Mouse (Mus musculus) kidney, adult 18-20 months (tissue): ENCODE measurements around the gene Igdcc4.

Experiments used
- DNase-seq: peaks from one replicate; pipeline ENCODE4 v3.0.0; 2021

Gene Igdcc4

GRCm38 (mm10) chr9:65111698-65112097 lies 10.4 kb downstream of the Igdcc4 start:
- no peak for DNase-seq

- no peak for DNase-seq
Observed at GRCm38 (mm10) chr9:65113694-65114093, 12.4 kb downstream of the Igdcc4 start.

GRCm38 (mm10) chr9:65115891-65116290 lies 14.6 kb downstream of the Igdcc4 start:
- DNase-seq: no peak

DNA sequence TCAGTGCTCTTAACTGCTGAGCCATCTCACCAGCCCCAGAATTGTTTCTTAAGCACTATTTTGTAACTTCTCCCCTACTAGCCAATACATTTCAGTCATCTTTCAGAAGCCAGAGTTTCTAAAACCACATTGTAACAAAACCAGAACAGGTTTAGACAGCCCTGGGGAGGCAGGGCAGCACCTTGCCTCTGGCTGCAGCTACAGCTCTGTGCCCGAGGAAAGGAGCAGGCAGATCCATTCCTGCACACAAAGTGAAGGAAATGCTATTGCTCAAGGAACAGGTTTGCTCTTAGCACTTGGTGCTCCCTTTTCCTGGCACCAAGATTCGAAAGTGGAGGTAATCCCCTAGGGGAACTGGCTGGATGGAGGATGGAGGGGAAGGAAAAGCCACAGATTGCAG lies 16.2 kb downstream of the Igdcc4 start:
- DNase-seq: no peak

GRCm38 (mm10) chr9:65120935-65121334 lies 19.6 kb downstream of the Igdcc4 start:
- peak; percentile 62 for DNase-seq

DNA sequence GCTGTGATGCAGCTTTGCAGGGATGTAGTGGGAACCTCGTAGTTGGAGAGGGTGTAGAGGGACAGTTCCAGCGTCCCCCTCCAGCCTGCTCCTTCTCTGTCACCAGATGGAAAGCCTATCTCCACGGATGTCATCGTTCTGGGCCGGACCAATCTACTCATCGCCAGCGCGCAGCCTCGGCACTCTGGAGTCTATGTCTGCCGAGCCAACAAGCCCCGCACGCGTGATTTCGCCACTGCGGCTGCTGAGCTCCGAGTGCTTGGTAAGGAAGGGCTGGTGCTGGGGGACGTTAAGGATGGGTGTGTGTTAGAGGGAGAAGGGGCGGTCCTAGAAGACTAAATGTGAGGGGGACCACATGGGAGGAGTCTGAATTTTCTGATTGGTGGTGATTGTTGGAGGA lies 21.3 kb downstream of the Igdcc4 start:
- DNase-seq: no peak

DNA sequence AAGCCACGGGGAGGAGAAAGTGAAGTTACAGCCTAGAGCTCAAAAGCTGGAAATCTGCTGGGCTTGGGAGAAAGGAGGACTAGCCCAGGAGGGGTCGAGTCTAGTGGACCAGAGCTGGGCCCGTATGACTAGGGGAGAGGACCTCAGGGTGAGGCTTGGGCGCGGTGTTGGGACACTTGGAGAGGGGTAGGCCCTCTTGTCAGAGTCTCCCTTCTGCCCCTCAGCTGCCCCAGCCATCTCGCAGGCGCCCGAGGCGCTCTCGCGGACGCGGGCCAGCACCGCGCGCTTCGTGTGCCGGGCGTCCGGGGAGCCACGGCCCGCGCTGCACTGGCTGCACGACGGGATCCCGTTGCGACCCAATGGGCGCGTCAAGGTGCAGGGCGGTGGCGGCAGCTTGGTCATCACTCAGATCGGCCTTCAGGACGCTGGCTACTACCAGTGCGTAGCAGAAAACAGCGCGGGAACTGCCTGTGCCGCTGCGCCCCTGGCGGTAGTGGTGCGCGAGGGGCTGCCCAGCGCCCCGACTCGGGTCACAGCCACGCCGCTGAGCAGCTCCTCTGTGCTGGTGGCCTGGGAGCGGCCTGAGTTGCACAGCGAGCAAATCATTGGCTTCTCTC lies 22.4 kb downstream of the Igdcc4 start:
- DNase-seq: peak; percentile 45

DNA sequence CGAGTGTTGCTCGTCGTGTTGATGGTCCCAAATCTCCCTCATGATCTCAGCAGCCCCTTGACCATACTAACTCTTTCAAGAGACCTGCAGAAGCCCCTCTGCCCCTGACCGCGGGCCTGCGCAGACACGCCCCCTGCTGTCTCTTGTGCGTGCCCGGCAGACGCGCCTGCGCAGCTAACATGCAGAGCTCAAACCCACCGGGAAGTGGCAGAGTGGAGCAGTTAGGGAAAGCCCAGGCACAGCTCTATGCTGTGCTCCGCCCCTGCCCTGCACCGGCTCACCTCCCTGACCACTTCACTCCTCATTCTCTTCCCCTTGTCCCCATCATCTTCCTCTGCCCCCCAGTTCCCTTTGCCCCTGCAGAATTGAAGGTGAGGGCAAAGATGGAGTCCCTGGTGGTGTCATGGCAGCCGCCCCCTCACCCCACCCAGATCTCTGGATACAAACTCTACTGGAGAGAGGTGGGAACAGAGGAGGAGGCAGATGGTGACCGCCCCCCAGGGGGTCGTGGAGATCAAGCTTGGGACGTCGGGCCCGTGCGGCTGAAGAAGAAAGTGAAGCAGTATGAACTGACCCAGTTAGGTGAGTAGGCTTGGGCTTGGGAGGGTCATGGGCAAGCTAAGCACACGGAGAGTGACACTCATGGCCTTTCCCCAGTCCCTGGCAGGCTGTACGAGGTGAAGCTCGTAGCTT lies 27.0 kb downstream of the Igdcc4 start:
- peak; percentile 18 for DNase-seq

GRCm38 (mm10) chr9:65131717-65132116 lies 30.4 kb downstream of the Igdcc4 start:
- DNase-seq: no peak

DNA sequence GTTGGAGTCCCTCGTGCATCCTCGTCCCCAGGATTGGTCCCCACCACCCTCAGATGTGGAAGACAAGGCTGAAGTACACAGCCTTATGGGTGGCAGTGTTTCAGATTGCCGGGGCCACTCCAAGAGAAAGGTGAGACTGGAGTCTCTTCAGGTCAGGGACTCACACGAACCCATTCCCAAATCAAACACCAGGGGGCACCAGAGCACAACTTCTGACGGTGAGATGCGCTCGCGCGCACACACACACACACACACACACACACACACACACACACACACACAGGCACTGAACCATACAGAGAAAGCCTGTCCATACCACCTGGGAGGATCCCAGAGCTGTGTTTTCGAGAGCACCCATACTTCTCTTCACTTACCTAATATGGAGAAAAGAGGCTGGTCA lies 32.5 kb downstream of the Igdcc4 start:
- peak; percentile 79 for DNase-seq

GRCm38 (mm10) chr9:65135126-65135525 lies 33.8 kb downstream of the Igdcc4 start:
- no peak for DNase-seq

DNA sequence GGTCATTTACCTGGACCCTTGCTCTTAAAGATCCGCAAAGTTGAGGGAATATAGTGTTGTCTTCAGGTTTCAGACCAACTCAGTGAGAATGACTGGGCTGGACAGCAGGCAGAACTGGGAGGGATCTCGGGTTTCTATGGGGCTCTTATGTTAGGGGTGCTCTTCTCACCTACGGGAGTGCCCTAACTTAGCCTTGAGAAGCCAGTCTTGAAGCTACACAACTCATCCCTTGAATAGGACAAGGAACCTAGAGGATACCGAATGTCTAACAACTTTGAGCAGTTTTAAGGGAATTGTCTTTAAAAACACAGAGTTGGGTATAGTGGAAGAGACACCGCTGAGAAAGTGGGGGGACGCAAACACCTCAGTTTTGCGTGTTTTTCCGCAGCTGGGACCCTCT lies 39.2 kb downstream of the Igdcc4 start:
- no peak for DNase-seq

DNA sequence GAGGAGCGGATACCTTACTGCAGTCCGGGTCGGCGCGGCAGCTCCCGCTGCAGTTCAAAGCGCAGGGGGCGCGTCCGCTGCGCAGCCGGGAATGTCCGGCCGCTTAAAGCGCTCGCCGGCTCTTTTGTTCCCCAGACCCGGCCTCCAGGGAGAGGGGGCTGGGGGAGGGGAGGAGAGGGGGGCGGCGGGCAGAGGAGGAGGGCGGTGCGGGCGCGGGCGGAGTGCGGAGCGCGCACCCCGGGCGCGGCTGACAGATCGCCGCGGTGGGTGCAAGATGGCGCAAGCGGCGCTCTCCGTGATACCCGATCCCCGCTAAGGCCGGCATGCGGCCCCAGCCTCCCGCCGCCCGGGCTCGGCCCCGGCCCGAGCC lies 39.6 kb downstream of the Igdcc4 start, which contains the start of gene Igdcc3:
Igdcc3 (plus strand) TSS at position 254 of the 370 bp plus-strand sequence.
- DNase-seq: peak; percentile 42

DNA sequence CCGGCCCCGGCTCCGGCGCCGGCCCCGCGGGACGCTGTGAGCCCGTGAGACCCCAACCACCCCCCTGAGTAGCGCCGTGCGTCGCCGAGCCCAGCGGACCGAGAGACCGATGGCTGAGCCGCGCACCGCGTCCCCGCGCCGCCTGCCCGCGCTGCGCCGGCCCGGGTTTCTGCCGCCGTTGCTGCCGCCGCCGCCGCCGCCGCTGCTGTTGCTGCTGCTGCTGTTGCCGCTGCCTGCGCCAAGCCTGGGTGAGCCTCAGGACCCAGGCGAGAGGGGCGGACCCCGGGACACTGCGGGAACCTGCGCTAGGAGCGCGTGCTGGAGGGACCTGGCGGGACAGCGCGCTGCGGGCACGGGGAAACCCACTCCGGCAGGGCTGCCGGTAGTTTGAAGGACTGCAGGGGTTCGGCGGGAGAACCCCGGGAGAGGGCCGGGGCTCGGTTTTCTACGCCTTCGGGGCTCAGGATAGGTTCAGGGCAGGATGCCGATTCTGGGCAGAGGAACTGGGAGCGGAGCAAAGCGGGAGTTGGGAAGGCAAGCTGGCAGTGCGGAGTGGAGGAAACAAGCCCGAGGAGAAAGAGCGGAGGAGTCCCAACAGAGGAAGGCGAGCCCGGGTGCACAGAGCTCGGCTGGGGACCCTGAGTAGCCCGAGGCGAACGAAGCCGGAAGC lies 40.2 kb downstream of the Igdcc4 start:
- peak; percentile 59 for DNase-seq

GRCm38 (mm10) chr9:65141976-65142318 lies 40.7 kb downstream of the Igdcc4 start:
- DNase-seq: peak; percentile 27

DNA sequence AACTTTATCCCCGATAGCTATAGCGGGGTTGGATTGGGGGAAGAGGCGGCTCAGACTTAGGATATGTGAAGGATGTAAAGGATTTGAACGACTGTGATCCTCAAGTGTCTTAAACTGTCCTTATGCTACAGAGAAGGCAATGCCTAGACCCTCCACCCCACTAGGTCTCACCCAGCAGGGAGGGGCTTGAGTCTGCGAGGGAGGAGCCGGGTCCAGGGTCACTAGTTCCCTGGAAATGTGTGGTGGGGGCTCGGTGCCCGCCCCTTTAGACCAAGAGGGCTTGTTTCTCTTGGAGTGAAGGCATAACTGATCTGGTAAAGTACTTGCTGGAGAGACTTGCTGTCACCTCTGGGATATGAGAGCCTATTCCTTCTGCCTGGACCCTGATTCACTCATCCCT lies 41.1 kb downstream of the Igdcc4 start:
- DNase-seq: no peak

DNA sequence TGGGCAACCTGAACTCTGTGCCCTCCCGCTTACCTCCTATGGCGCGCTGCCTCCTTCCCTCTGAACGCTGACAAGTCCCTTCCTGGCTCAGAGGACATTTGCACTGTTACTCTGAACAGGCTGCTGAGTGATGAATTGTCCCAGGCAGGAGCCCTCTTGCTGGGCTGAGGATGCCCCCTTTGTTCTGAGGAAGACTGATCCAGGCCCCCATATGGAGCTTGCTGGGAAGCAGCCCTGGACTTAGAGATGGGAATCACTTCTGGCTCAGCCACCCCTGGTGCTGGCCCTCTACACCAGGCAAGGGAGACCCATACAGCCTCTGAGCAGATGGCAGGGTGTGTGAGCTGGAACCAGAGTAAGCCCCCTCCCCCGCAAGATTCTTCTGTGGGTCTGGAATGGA lies 44.7 kb downstream of the Igdcc4 start:
- DNase-seq: no peak

DNA sequence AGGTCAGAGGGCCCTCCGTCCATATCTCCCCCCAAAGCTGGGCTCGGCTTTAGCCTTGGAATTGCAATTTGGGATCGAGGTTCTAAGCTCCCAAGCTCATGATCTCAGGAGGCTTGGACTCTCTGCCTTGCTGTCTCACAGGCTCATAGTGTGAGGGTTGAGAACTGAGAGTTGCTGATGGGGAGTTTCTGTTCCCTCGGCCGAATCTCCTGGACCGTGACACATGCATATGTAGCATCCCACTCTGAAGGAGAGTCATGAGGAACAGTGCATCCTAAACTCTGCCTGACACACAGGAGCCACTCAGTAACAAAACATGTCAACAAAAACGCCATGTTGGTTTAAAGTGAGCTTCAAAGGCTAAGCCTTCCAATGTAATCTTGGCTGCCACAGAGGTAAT lies 47.2 kb downstream of the Igdcc4 start:
- DNase-seq: no peak

DNA sequence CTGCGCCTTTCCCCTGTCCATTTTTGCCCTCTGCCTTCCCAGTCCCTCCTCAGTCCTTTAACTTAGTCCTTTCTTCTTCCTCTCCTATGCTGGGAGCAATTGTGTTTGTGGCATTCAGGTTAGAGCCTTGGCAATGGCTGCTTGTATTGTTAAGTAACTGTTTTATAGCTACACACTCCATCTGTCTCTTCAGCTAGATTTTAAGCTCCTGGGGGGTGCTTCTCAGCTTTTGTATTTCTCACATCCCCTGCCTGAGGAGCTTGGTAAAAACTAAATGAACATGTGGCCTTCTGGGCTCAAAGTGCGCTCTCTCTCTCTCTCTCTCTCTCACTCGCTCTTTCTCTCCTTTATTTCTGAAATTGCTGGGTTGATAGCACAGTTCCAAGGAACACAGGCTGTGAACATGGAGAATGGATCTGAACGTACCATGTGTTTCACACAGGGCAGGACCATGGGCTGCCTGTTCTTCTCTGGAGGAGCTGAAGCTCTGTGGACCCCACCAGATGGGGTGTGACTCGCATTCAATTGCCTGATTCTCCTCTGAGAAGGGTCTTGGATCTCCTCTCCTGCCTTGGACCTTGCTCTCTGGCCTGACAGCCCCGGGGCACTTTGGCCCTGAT lies 51.5 kb downstream of the Igdcc4 start:
- DNase-seq: no peak

DNA sequence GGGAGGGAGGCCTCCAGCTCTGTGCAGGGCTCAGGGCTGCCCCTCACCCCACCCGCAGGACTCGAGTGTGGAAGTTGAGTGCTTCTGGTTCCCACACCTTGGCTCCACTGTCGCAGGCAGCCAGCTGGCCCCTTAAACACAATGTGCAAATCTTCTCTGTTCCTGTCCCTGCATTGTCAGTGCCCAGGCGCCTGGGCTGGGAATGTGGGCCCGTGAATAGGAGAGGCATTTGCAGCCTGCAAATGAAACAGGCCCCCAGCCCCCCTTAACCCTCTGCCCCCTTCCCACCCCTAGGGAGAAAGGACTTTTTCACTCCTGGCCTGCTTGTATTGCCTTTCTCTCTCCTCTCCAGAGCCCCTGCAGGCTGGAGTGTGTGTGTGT lies 52.0 kb downstream of the Igdcc4 start:
- peak; percentile 34 for DNase-seq

GRCm38 (mm10) chr9:65154692-65155455 lies 53.6 kb downstream of the Igdcc4 start:
- DNase-seq: peak; percentile 23

- DNase-seq: no peak
Observed at GRCm38 (mm10) chr9:65156604-65157003, 55.3 kb downstream of the Igdcc4 start.

GRCm38 (mm10) chr9:65157631-65158030 lies 56.3 kb downstream of the Igdcc4 start:
- DNase-seq: no peak
